Mouse (Mus musculus): ENCODE results near the gene Fam84b. TPM values are rescaled to one million over a fixed set of nuclear protein-coding genes. Genes with fewer than 3 reads are reported as not detected.
"Not testable (repeated sequence)": the region's sequence is repeated elsewhere in the genome, so short reads cannot be mapped to it uniquely, and the experiment has no call there.

Fam84b gene
- polyA plus RNA-seq, 1 experiment from 2014 or later, result 4.4 TPM

GRCm38 (mm10) chr15:60845886-60846285 lies 7.7 kb downstream of the Fam84b start:
- Histone ChIP-seq H3K9ac (no peak overlapping the region), H3K4me2 (no peak overlapping the region), H3K27me3 (no peaks in the 10 kb centered on the region), H3K4me1 (replicated peaks) (peaks cover 4% of the 10 kb centered on the region; the same call in 1 of the 2 replicates), H3K36me3 (no peaks in the 10 kb centered on the region), H3K4me3 (no peak overlapping the region), H3K9me3 (replicated peaks) (no peaks in the 10 kb centered on the region), H3K27ac (no peak overlapping the region)
- WGBS, result 26% methylated on average over 3 of the region's 3 CpGs
- ATAC-seq (replicated peaks; ENCODE audit: insufficient number of reproducible peaks, insufficient read depth, low FRiP score, low read depth), result no peak

GRCm38 (mm10) chr15:60841785-60842184 lies 11.8 kb downstream of the Fam84b start:
- no peak for ATAC-seq (replicated peaks; ENCODE audit: insufficient number of reproducible peaks, insufficient read depth, low FRiP score, low read depth)
- Histone ChIP-seq H3K4me1 (replicated peaks) (no peaks in the 10 kb centered on the region; the same call in 1 of the 2 replicates), H3K9me3 (replicated peaks) (no peaks in the 10 kb centered on the region), H3K4me3 (no peak overlapping the region), H3K9ac (no peak overlapping the region), H3K27ac (no peak overlapping the region), H3K36me3 (no peaks in the 10 kb centered on the region), H3K4me2 (no peak overlapping the region), H3K27me3 (no peaks in the 10 kb centered on the region)
- WGBS, result 31% methylated on average over 4 of the region's 4 CpGs

GRCm38 (mm10) chr15:60841312-60841711 lies 12.3 kb downstream of the Fam84b start:
- not testable (repeated sequence) for H3K36me3 ChIP-seq; H3K9me3 ChIP-seq (replicated peaks); H3K4me2 ChIP-seq; H3K27me3 ChIP-seq; H3K9ac ChIP-seq; H3K4me1 ChIP-seq (replicated peaks); H3K27ac ChIP-seq; H3K4me3 ChIP-seq; ATAC-seq (replicated peaks; ENCODE audit: insufficient number of reproducible peaks, insufficient read depth, low FRiP score, low read depth)

- ATAC-seq (replicated peaks; ENCODE audit: insufficient number of reproducible peaks, insufficient read depth, low FRiP score, low read depth), result no peak
- H3K4me1 ChIP-seq (replicated peaks), result no peaks in the 10 kb centered on the region; the same call in 1 of the 2 replicates
- no peak overlapping the region for H3K9ac ChIP-seq
- H3K4me2 ChIP-seq, result no peak overlapping the region
- 40% methylated on average over 4 of the region's 4 CpGs for WGBS
- no peaks in the 10 kb centered on the region for H3K36me3 ChIP-seq
- H3K27ac ChIP-seq, result no peak overlapping the region
- no peaks in the 10 kb centered on the region for H3K27me3 ChIP-seq
- no peak overlapping the region for H3K4me3 ChIP-seq
- H3K9me3 ChIP-seq (replicated peaks), result no peaks in the 10 kb centered on the region
Observed at GRCm38 (mm10) chr15:60840296-60840670, 13.3 kb downstream of the Fam84b start.

- no peak overlapping the region for H3K4me2 ChIP-seq
- H3K4me1 ChIP-seq (replicated peaks), result no peaks in the 10 kb centered on the region; the same call in 1 of the 2 replicates
- H3K27ac ChIP-seq, result peak overlapping the region; percentile 42; the same call in 1 of the 2 replicates
- H3K9ac ChIP-seq, result no peak overlapping the region
- no peak for ATAC-seq (replicated peaks; ENCODE audit: insufficient number of reproducible peaks, insufficient read depth, low FRiP score, low read depth)
- no peaks in the 10 kb centered on the region for H3K36me3 ChIP-seq
- WGBS, result 36% methylated on average over 3 of the region's 3 CpGs
- no peak overlapping the region for H3K4me3 ChIP-seq
- no peaks in the 10 kb centered on the region for H3K27me3 ChIP-seq
- no peaks in the 10 kb centered on the region for H3K9me3 ChIP-seq (replicated peaks)
Observed at GRCm38 (mm10) chr15:60839539-60840295, 13.9 kb downstream of the Fam84b start.

- H3K4me1 ChIP-seq (replicated peaks), result peaks cover 7% of the 10 kb centered on the region
- WGBS, result 62% methylated on average over 8 of the region's 8 CpGs
- no peak overlapping the region for H3K9ac ChIP-seq
- H3K9me3 ChIP-seq (replicated peaks), result no peaks in the 10 kb centered on the region
- no peak overlapping the region for H3K27ac ChIP-seq
- H3K36me3 ChIP-seq, result no peaks in the 10 kb centered on the region
- no peak overlapping the region for H3K4me2 ChIP-seq
- ATAC-seq (replicated peaks; ENCODE audit: insufficient number of reproducible peaks, insufficient read depth, low FRiP score, low read depth), result no peak
- no peak overlapping the region for H3K4me3 ChIP-seq
- no peaks in the 10 kb centered on the region for H3K27me3 ChIP-seq
Observed at GRCm38 (mm10) chr15:60838135-60838534, 15.4 kb downstream of the Fam84b start.

GRCm38 (mm10) chr15:60837719-60838118 lies 15.9 kb downstream of the Fam84b start:
- H3K9me3 ChIP-seq (replicated peaks), result no peaks in the 10 kb centered on the region
- no peaks in the 10 kb centered on the region for H3K27me3 ChIP-seq
- H3K4me2 ChIP-seq, result no peak overlapping the region
- no peak overlapping the region for H3K4me3 ChIP-seq
- H3K27ac ChIP-seq, result no peak overlapping the region
- no peak for ATAC-seq (replicated peaks; ENCODE audit: insufficient number of reproducible peaks, insufficient read depth, low FRiP score, low read depth)
- H3K36me3 ChIP-seq, result no peaks in the 10 kb centered on the region
- WGBS, result 87% methylated on average over 9 of the region's 9 CpGs
- H3K9ac ChIP-seq, result no peak overlapping the region
- H3K4me1 ChIP-seq (replicated peaks), result peaks cover 7% of the 10 kb centered on the region

- H3K27ac ChIP-seq, result no peak overlapping the region
- H3K4me1 ChIP-seq (replicated peaks), result peaks cover 7% of the 10 kb centered on the region; the same call in 1 of the 2 replicates
- H3K9me3 ChIP-seq (replicated peaks), result no peaks in the 10 kb centered on the region
- no peaks in the 10 kb centered on the region for H3K36me3 ChIP-seq
- no peaks in the 10 kb centered on the region for H3K27me3 ChIP-seq
- 46% methylated on average over 4 of the region's 4 CpGs for WGBS
- no peak for ATAC-seq (replicated peaks; ENCODE audit: insufficient number of reproducible peaks, insufficient read depth, low FRiP score, low read depth)
- no peak overlapping the region for H3K4me2 ChIP-seq
- H3K9ac ChIP-seq, result no peak overlapping the region
- H3K4me3 ChIP-seq, result no peak overlapping the region
Observed at GRCm38 (mm10) chr15:60836321-60836720, 17.3 kb downstream of the Fam84b start.

- H3K27ac ChIP-seq, result no peak overlapping the region
Observed at GRCm38 (mm10) chr15:60834598-60835571, 18.7 kb downstream of the Fam84b start.

GRCm38 (mm10) chr15:60833476-60834218 lies 19.9 kb downstream of the Fam84b start:
- Histone ChIP-seq H3K36me3 (no peaks in the 10 kb centered on the region), H3K4me1 (replicated peaks) (peaks cover 7% of the 10 kb centered on the region; the same call in 1 of the 2 replicates), H3K9me3 (replicated peaks) (no peaks in the 10 kb centered on the region), H3K9ac (no peak overlapping the region), H3K4me2 (no peak overlapping the region), H3K27ac (no peak overlapping the region), H3K4me3 (no peak overlapping the region), H3K27me3 (no peaks in the 10 kb centered on the region)
- WGBS, result 24% methylated on average over 2 of the region's 2 CpGs
- ATAC-seq (replicated peaks; ENCODE audit: insufficient number of reproducible peaks, insufficient read depth, low FRiP score, low read depth), result no peak

More at GRCm38 (mm10) chr15:60834598-60835571, 18.7 kb downstream of the Fam84b start:
- Histone ChIP-seq H3K4me1 (replicated peaks) (peaks cover 7% of the 10 kb centered on the region; the same call in 1 of the 2 replicates), H3K9ac (no peak overlapping the region), H3K36me3 (no peaks in the 10 kb centered on the region), H3K9me3 (replicated peaks) (no peaks in the 10 kb centered on the region), H3K4me3 (no peak overlapping the region), H3K4me2 (no peak overlapping the region), H3K27me3 (no peaks in the 10 kb centered on the region)
- no peak for ATAC-seq (replicated peaks; ENCODE audit: insufficient number of reproducible peaks, insufficient read depth, low FRiP score, low read depth)
- WGBS, result 76% methylated on average over 5 of the region's 5 CpGs

GRCm38 (mm10) chr15:60832586-60832985 lies 21.0 kb downstream of the Fam84b start:
- no peaks in the 10 kb centered on the region for H3K36me3 ChIP-seq
- H3K27me3 ChIP-seq, result no peaks in the 10 kb centered on the region
- peaks cover 7% of the 10 kb centered on the region; the same call in 1 of the 2 replicates for H3K4me1 ChIP-seq (replicated peaks)
- ATAC-seq (replicated peaks; ENCODE audit: insufficient number of reproducible peaks, insufficient read depth, low FRiP score, low read depth), result no peak
- no peak overlapping the region for H3K4me2 ChIP-seq
- H3K4me3 ChIP-seq, result no peak overlapping the region
- no peak overlapping the region for H3K27ac ChIP-seq
- no peaks in the 10 kb centered on the region for H3K9me3 ChIP-seq (replicated peaks)
- no peak overlapping the region for H3K9ac ChIP-seq
